Mouse (Mus musculus): ENCODE measurements at regions not wholly inside any gene's neighbourhood (a gene's known extent, or its start where the extent isn't known, plus 50 kb on each side); places are given as distances from the start of the nearest gene placed in this dataset.

GRCm38 (mm10) chr15:25305801-25306200 is 107.8 kb downstream of the Basp1 start:
- in situ Hi-C loops (cut with MboI) = no loop called here

GRCm38 (mm10) chr15:25303379-25303778 is 110.2 kb downstream of the Basp1 start:
- in situ Hi-C loops (cut with MboI) = no loop called here

- in situ Hi-C loops (cut with MboI) = no loop called here
Observed at GRCm38 (mm10) chr15:25302671-25303294, 110.8 kb downstream of the Basp1 start.

GRCm38 (mm10) chr15:25301810-25302209 is 111.8 kb downstream of the Basp1 start:
- in situ Hi-C loops (cut with MboI) = no loop called here

GRCm38 (mm10) chr15:25297278-25297677 is 116.3 kb downstream of the Basp1 start:
- in situ Hi-C loops (cut with MboI) = no loop called here

GRCm38 (mm10) chr15:25296714-25297113 is 116.8 kb downstream of the Basp1 start:
- in situ Hi-C loops (cut with MboI) = no loop called here

GRCm38 (mm10) chr15:25295753-25296152 is 117.8 kb downstream of the Basp1 start:
- in situ Hi-C loops (cut with MboI) = no loop called here

- in situ Hi-C loops (cut with MboI) = no loop called here
Observed at GRCm38 (mm10) chr15:25291231-25291691, 122.3 kb downstream of the Basp1 start.

- in situ Hi-C loops (cut with MboI) = no loop called here
Observed at GRCm38 (mm10) chr15:25287850-25288249, 125.7 kb downstream of the Basp1 start.

- in situ Hi-C loops (cut with MboI) = no loop called here
Observed at GRCm38 (mm10) chr15:25284354-25285199, 129.0 kb downstream of the Basp1 start.

- in situ Hi-C loops (cut with MboI) = no loop called here
Observed at GRCm38 (mm10) chr15:25283713-25284112, 129.9 kb downstream of the Basp1 start.

- in situ Hi-C loops (cut with MboI) = no loop called here
Observed at GRCm38 (mm10) chr15:25282346-25282745, 131.2 kb downstream of the Basp1 start.

- in situ Hi-C loops (cut with MboI) = no loop called here
Observed at GRCm38 (mm10) chr15:25281942-25282341, 131.6 kb downstream of the Basp1 start.

GRCm38 (mm10) chr15:25278317-25279156 is 135.0 kb downstream of the Basp1 start:
- in situ Hi-C loops (cut with MboI) = no loop called here

- in situ Hi-C loops (cut with MboI) = no loop called here
Observed at GRCm38 (mm10) chr15:25276227-25276626, 137.3 kb downstream of the Basp1 start.

- in situ Hi-C loops (cut with MboI) = no loop called here
Observed at GRCm38 (mm10) chr15:25271886-25272285, 141.7 kb downstream of the Basp1 start.

GRCm38 (mm10) chr15:25270349-25270748 is 143.2 kb downstream of the Basp1 start:
- in situ Hi-C loops (cut with MboI) = no loop called here

- in situ Hi-C loops (cut with MboI) = no loop called here
Observed at GRCm38 (mm10) chr15:25269345-25269996, 144.1 kb downstream of the Basp1 start.

GRCm38 (mm10) chr15:25268436-25268835 is 145.1 kb downstream of the Basp1 start:
- in situ Hi-C loops (cut with MboI) = no loop called here

GRCm38 (mm10) chr15:25267509-25267908 is 146.1 kb downstream of the Basp1 start:
- in situ Hi-C loops (cut with MboI) = no loop called here

GRCm38 (mm10) chr15:25252648-25253567 is 160.7 kb downstream of the Basp1 start:
- in situ Hi-C loops (cut with MboI) = no loop called here

Data from mature B cell (primary cell).